Mouse (Mus musculus) olfactory bulb, adult 2 months (tissue): ENCODE measurements at regions not wholly inside any gene's neighbourhood (a gene's known extent, or its start where the extent isn't known, plus 50 kb on each side); places are given as distances from the start of the nearest gene placed in this dataset.

ENCODE experiments used
- H3K27ac ChIP-seq: fragments of 200-500 bp; 2 replicates; pipeline ENCODE4 v1.5.1; 2012; ENCODE audit warnings: low read depth, low read length; ENCODE audit not compliant: insufficient read depth
- H3K4me1 ChIP-seq: fragments of 200-500 bp; 2 replicates; pipeline ENCODE4 v1.6.1; 2012; ENCODE audit warnings: low read length; ENCODE audit not compliant: control insufficient read depth, insufficient read depth
- H3K4me3 ChIP-seq: fragments of 200-500 bp; 2 replicates; pipeline ENCODE4 v1.5.1; 2012; ENCODE audit warnings: mild to moderate bottlenecking, low read depth, low read length, moderate library complexity; ENCODE audit not compliant: insufficient read depth
- CTCF ChIP-seq: fragments of 200-500 bp; IDR thresholded peaks from 2 replicates; pipeline ENCODE4 v1.5.1; 2012; ENCODE audit warnings: low read depth, mild to moderate bottlenecking, low read length, moderate library complexity; ENCODE audit not compliant: insufficient read depth
- POLR2A ChIP-seq: fragments of 200-500 bp; IDR thresholded peaks from 2 replicates; pipeline ENCODE4 v1.6.1; 2012; ENCODE audit warnings: mild to moderate bottlenecking, low read depth, low read length, moderate library complexity; ENCODE audit not compliant: insufficient read depth
- WGBS: fragments of 180-500 bp; shearing (Covaris S2); methylation state at CpG from one replicate; pipeline ENCODE4 v1.1.7; 2018; 5-methylcytosine and 5-hydroxymethylcytosine counted together

GRCm38 (mm10) chr16:49965528-49966250, 165.4 kb downstream of the Cd47 start:
- H3K4me1 ChIP-seq, result peaks cover 2% of the 10 kb centered on the region; the same call in 1 of the 2 replicates
- WGBS, result 22% methylated on average over 7 of the region's 7 CpGs
- H3K4me3 ChIP-seq, result no peak overlapping the region
- no peak for TF ChIP-seq CTCF
- no peak for TF ChIP-seq POLR2A
- H3K27ac ChIP-seq, result no peak overlapping the region

- H3K4me3 ChIP-seq, result no peak overlapping the region
- WGBS, result 77% methylated on average over 2 of the region's 2 CpGs
- H3K4me1 ChIP-seq, result peaks cover 2% of the 10 kb centered on the region; the same call in 1 of the 2 replicates
- no peak overlapping the region for H3K27ac ChIP-seq
- no peak for TF ChIP-seq POLR2A
- no peak for TF ChIP-seq CTCF
These were observed 165.9 kb downstream of the Cd47 start for GRCm38 (mm10) chr16:49966251-49966588.

- TF ChIP-seq CTCF (no peak), POLR2A (no peak)
- whole genome bisulfite sequencing, result 47% methylated on average over 7 of the region's 7 CpGs
- Histone ChIP-seq H3K4me3 (no peak overlapping the region), H3K4me1 (peaks cover 2% of the 10 kb centered on the region; the same call in 1 of the 2 replicates), H3K27ac (no peak overlapping the region)
These were observed 166.8 kb downstream of the Cd47 start for GRCm38 (mm10) chr16:49967110-49967509.

GRCm38 (mm10) chr16:49968291-49968870, 168.0 kb downstream of the Cd47 start:
- Histone ChIP-seq H3K27ac (no peak overlapping the region), H3K4me3 (no peak overlapping the region), H3K4me1 (peaks cover 2% of the 10 kb centered on the region; the same call in 1 of the 2 replicates)
- TF ChIP-seq CTCF (no peak), POLR2A (no peak)
- WGBS, result 93% methylated on average over 4 of the region's 4 CpGs

- Histone ChIP-seq H3K27ac (no peak overlapping the region), H3K4me1 (peaks cover 2% of the 10 kb centered on the region; the same call in 1 of the 2 replicates), H3K4me3 (no peak overlapping the region)
- WGBS, result 100% methylated on average over 4 of the region's 4 CpGs
- TF ChIP-seq POLR2A (no peak), CTCF (no peak)
These were observed 168.7 kb downstream of the Cd47 start for GRCm38 (mm10) chr16:49969035-49969434.

GRCm38 (mm10) chr16:49969693-49970296, 169.5 kb downstream of the Cd47 start:
- H3K27ac ChIP-seq, result no peak overlapping the region
- H3K4me3 ChIP-seq, result no peak overlapping the region
- H3K4me1 ChIP-seq, result peaks cover 2% of the 10 kb centered on the region; the same call in 1 of the 2 replicates
- TF ChIP-seq CTCF (no peak), POLR2A (no peak)
- WGBS, result 95% methylated on average over 2 of the region's 2 CpGs

GRCm38 (mm10) chr16:49970297-49970804, 170.0 kb downstream of the Cd47 start:
- H3K27ac ChIP-seq, result no peak overlapping the region
- 47% methylated on average over 2 of the region's 2 CpGs for WGBS
- peaks cover 2% of the 10 kb centered on the region; the same call in 1 of the 2 replicates for H3K4me1 ChIP-seq
- no peak overlapping the region for H3K4me3 ChIP-seq
- TF ChIP-seq CTCF (no peak), POLR2A (no peak)

GRCm38 (mm10) chr16:49971141-49971555, 170.8 kb downstream of the Cd47 start:
- no peak overlapping the region for H3K4me3 ChIP-seq
- TF ChIP-seq CTCF (no peak), POLR2A (no peak)
- no peak overlapping the region for H3K27ac ChIP-seq
- no peaks in the 10 kb centered on the region for H3K4me1 ChIP-seq
- WGBS, result 95% methylated on average over 3 of the region's 3 CpGs

- WGBS, result 97% methylated on average over 2 of the region's 2 CpGs
These were observed 176.9 kb downstream of the Cd47 start for GRCm38 (mm10) chr16:49977276-49977675.

GRCm38 (mm10) chr16:49979426-49979940, 179.2 kb downstream of the Cd47 start:
- Histone ChIP-seq H3K4me1 (0 out of 2 replicates have a peak, but pooled peaks cover 5% of the 10 kb centered on the region), H3K27ac (no peak overlapping the region), H3K4me3 (no peak overlapping the region)
- 79% methylated on average over 4 of the region's 4 CpGs for WGBS
- TF ChIP-seq CTCF (no peak), POLR2A (no peak)

More at GRCm38 (mm10) chr16:49977276-49977675, 176.9 kb downstream of the Cd47 start:
- no peak overlapping the region for H3K27ac ChIP-seq
- 0 out of 2 replicates have a peak, but pooled peaks cover 5% of the 10 kb centered on the region for H3K4me1 ChIP-seq
- H3K4me3 ChIP-seq, result no peak overlapping the region
- TF ChIP-seq CTCF (no peak), POLR2A (no peak)
